Mouse (Mus musculus) ES-Bruce4 (cell line): ENCODE data around the gene Vmn2r99.

Experiments
- CTCF ChIP-seq: IDR thresholded peaks from one replicate; pipeline ENCODE4 v1.8.1; 2011; ENCODE audit warnings: low read depth, low read length
- POLR2A ChIP-seq: IDR thresholded peaks from one replicate; pipeline ENCODE4 v1.8.1; 2011; ENCODE audit warnings: low read length; ENCODE audit not compliant: insufficient read depth

DNA sequence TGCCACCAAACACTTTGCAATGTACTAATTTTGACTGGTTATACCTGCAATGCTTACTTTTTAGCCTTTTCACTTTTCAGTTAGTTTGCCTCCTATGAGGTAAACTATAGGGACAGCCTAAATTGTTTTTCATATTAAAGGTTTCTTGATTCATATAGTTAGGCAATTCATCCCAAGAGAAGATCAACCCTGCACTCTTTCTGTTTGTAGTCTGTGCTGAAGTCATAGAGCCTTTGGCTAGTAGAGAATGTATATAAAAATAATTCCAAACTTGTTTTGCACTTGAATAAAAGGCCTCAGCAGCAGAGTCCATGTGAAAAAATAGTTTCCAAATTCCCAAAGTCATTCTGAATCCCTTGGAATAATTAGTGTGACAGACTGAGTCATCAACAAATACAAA, at the start of gene Vmn2r99:
- TF ChIP-seq CTCF = no peak
- no peak for TF ChIP-seq POLR2A
